Mouse (Mus musculus) forelimb bud, embryonic 11.5 days (tissue): Measurements from ENCODE around the gene Fat2.
A peak's percentile ranks its signal among the peaks of the same experiment; 100 is the strongest.

Experiments used
- DNase-seq: peaks from one replicate; pipeline ENCODE4 v3.0.0-alpha.2; 2012; ENCODE audit warnings: low read depth, low spot score

Gene Fat2

GRCm38 (mm10) chr11:55336101-55336891 lies at the start of gene Fat2:
TSS of gene Fat2 (minus strand) at chr11:55336564.
- no peak for DNase-seq

- DNase-seq: no peak
These were observed 47.2 kb upstream of the Fat2 start for GRCm38 (mm10) chr11:55383463-55384045.

- DNase-seq: no peak
These were observed 44.5 kb upstream of the Fat2 start for GRCm38 (mm10) chr11:55380908-55381307.

GRCm38 (mm10) chr11:55378371-55378770 lies 42.0 kb upstream of the Fat2 start:
- no peak for DNase-seq

GRCm38 (mm10) chr11:55373838-55374237 lies 37.5 kb upstream of the Fat2 start:
- no peak for DNase-seq

- DNase-seq: no peak
These were observed 37.0 kb upstream of the Fat2 start for GRCm38 (mm10) chr11:55373373-55373772.

- DNase-seq: no peak
These were observed 35.6 kb upstream of the Fat2 start for GRCm38 (mm10) chr11:55372001-55372400.

GRCm38 (mm10) chr11:55369093-55369471 lies 32.7 kb upstream of the Fat2 start:
- DNase-seq: peak; percentile 29

GRCm38 (mm10) chr11:55368388-55369092 lies 32.2 kb upstream of the Fat2 start:
- DNase-seq: no peak

- DNase-seq: no peak
These were observed 31.4 kb upstream of the Fat2 start for GRCm38 (mm10) chr11:55367783-55368182.

- no peak for DNase-seq
These were observed 29.5 kb upstream of the Fat2 start for GRCm38 (mm10) chr11:55365840-55366239.

- DNase-seq: peak; percentile 64
These were observed 28.9 kb upstream of the Fat2 start for GRCm38 (mm10) chr11:55365242-55365641.

- DNase-seq: no peak
These were observed 28.3 kb upstream of the Fat2 start for GRCm38 (mm10) chr11:55364662-55365061.

GRCm38 (mm10) chr11:55358094-55358783 lies 21.9 kb upstream of the Fat2 start:
- DNase-seq: no peak

GRCm38 (mm10) chr11:55356846-55357245 lies 20.5 kb upstream of the Fat2 start:
- DNase-seq: no peak

- no peak for DNase-seq
These were observed 5.6 kb upstream of the Fat2 start for GRCm38 (mm10) chr11:55341961-55342371.

- DNase-seq: no peak
These were observed 4.4 kb upstream of the Fat2 start for GRCm38 (mm10) chr11:55340789-55341188.

- no peak for DNase-seq
These were observed 837 bp upstream of the Fat2 start for GRCm38 (mm10) chr11:55337032-55337769.

GRCm38 (mm10) chr11:55335314-55336076 lies 869 bp downstream of the Fat2 start:
- no peak for DNase-seq

GRCm38 (mm10) chr11:55334545-55334944 lies 1.8 kb downstream of the Fat2 start:
- no peak for DNase-seq

GRCm38 (mm10) chr11:55334063-55334462 lies 2.3 kb downstream of the Fat2 start:
- no peak for DNase-seq
